Mouse (Mus musculus): ENCODE measurements at regions not wholly inside any gene's neighbourhood (a gene's known extent, or its start where the extent isn't known, plus 50 kb on each side); places are given as distances from the start of the nearest gene placed in this dataset.

DNA sequence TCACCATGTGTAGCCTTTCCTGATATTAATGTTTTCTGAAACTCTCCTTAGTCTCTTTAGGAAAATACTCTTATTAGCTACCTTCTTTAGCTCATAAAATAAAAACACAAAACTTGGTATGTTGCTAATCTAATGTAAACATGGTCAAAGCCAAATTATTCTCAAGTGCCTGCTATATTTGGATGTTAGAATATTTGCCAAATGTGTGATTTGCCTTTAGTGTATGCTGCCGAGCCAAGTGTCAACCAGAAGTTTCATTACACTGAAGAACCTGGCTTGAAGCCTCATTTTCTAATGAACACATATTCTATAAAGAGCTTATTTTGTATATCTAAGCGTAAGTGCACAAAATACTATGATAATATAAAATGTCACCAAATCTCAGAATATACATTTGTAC lies 423.8 kb upstream of the Adamts5 start:
- TF ChIP-seq CTCF (IDR thresholded peaks at IDR 0.05; ENCODE audit: low read depth, low read length): no peak
- no peak for TF ChIP-seq POLR2A (IDR thresholded peaks at IDR 0.05; ENCODE audit: extremely low read depth, insufficient read depth, low read length)

All from liver, adult 2 months (tissue).